Mouse (Mus musculus) splenic B cell, adult 2 months (primary cell): ENCODE data around the gene Acox1.
A peak's percentile ranks its signal among the peaks of the same experiment; 100 is the strongest.

Experiments
- DNase-seq: peaks from one replicate; pipeline ENCODE4 v3.0.0-alpha.2; 2011; ENCODE audit warnings: low read depth, low spot score
- H3K27me3 ChIP-seq: 2 replicates; pipeline ENCODE4 v1.6.1; 2012; ENCODE audit warnings: mild to moderate bottlenecking, low read length, moderate library complexity, mixed read lengths; ENCODE audit not compliant: control insufficient read depth, poor library complexity, insufficient read depth, severe bottlenecking
- H3K36me3 ChIP-seq: 2 replicates; pipeline ENCODE4 v1.6.1; 2012; ENCODE audit warnings: mild to moderate bottlenecking, low read length, moderate library complexity, mixed read lengths; ENCODE audit not compliant: control insufficient read depth, poor library complexity, insufficient read depth, severe bottlenecking

Acox1 gene

GRCm38 (mm10) chr11:116218737-116219400, 20.0 kb upstream of the Acox1 start:
- H3K36me3 ChIP-seq, result no peaks in the 10 kb centered on the region
- no peak for DNase-seq

GRCm38 (mm10) chr11:116218263-116218662, 19.4 kb upstream of the Acox1 start:
- Histone ChIP-seq H3K36me3 (no peaks in the 10 kb centered on the region), H3K27me3 (no peaks in the 10 kb centered on the region)
- no peak for DNase-seq

More at GRCm38 (mm10) chr11:116218737-116219400, 20.0 kb upstream of the Acox1 start:
- no peaks in the 10 kb centered on the region for H3K27me3 ChIP-seq

GRCm38 (mm10) chr11:116216549-116216948, 17.7 kb upstream of the Acox1 start:
- Histone ChIP-seq H3K36me3 (no peaks in the 10 kb centered on the region), H3K27me3 (no peaks in the 10 kb centered on the region)
- DNase-seq, result no peak

GRCm38 (mm10) chr11:116215991-116216390, 17.1 kb upstream of the Acox1 start:
- Histone ChIP-seq H3K36me3 (no peaks in the 10 kb centered on the region), H3K27me3 (no peaks in the 10 kb centered on the region)
- no peak for DNase-seq

DNA sequence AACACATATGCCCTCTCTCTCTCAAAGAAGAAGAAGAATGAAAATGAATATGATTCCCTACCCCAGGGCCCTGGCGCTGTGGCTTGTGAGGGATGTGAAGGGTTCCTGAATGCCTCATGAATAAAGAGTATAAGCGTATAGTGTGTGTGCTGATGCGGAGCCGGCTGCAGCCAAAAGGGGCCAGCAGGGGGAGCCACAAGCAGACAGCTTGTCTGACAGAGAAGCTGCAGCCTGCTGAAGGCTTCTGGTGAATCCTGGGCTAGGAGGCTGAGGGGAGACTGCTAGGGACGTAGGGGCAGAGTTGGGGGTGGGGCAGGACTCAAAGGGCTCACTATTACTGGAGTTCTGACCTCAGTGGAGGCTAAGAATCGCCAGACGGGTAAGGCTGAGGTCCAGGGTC, 16.3 kb upstream of the Acox1 start:
- Histone ChIP-seq H3K27me3 (no peaks in the 10 kb centered on the region), H3K36me3 (no peaks in the 10 kb centered on the region)
- DNase-seq, result peak; percentile 45

- no peaks in the 10 kb centered on the region for H3K36me3 ChIP-seq
- DNase-seq, result no peak
- H3K27me3 ChIP-seq, result no peaks in the 10 kb centered on the region
Measured at GRCm38 (mm10) chr11:116213877-116214510, 15.1 kb upstream of the Acox1 start.

- Histone ChIP-seq H3K36me3 (no peaks in the 10 kb centered on the region), H3K27me3 (no peaks in the 10 kb centered on the region)
- DNase-seq, result no peak
Measured at GRCm38 (mm10) chr11:116212847-116213246, 14.0 kb upstream of the Acox1 start.

DNA sequence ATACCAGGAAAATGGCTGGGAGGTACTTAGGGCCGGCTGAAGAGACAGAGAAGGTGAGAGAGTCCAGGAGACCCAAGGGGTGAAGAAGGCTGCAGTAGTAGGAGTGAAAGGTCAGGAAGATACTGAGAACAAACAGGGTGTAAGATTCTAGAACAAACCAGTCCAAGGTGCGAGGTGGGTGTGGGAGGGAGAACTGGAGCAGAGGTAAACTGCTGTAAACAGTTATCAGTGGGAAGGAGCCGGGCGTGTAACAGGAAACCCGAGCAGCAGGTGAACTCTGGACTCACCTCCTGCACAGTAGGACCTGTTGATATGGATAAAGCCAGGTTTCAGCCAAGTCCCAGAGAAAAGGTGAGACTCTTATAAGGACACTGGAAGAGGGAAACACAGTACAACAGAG, 11.9 kb upstream of the Acox1 start:
- DNase-seq, result no peak
- Histone ChIP-seq H3K27me3 (no peaks in the 10 kb centered on the region), H3K36me3 (no peaks in the 10 kb centered on the region; the same call in 1 of the 2 replicates)

- H3K27me3 ChIP-seq, result no peaks in the 10 kb centered on the region
- DNase-seq, result no peak
- H3K36me3 ChIP-seq, result no peaks in the 10 kb centered on the region; the same call in 1 of the 2 replicates
Measured at GRCm38 (mm10) chr11:116209257-116209656, 10.4 kb upstream of the Acox1 start.

GRCm38 (mm10) chr11:116208660-116209059, 9.8 kb upstream of the Acox1 start:
- H3K36me3 ChIP-seq, result no peaks in the 10 kb centered on the region; the same call in 1 of the 2 replicates
- H3K27me3 ChIP-seq, result no peaks in the 10 kb centered on the region
- DNase-seq, result no peak

DNA sequence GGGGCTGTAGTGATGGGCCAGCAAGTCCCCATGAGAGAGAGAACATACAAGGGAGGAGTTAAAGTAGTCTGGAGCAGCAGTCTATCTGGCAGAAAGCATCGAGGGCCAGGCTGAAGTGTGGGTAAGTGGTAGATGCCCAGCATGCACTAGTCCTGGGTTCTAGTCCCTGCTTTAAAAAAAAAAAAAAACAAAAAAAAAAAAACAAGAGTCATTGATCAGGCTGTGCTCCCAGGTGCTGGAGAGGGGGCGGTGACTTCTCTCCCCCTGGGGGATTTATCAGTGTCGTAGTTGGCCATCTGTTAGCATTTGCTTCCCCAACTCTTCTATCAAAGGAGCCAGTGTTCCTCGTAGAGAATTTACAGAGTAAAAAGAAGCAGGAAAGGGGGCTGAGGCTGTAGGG, 7.8 kb upstream of the Acox1 start:
- no peaks in the 10 kb centered on the region for H3K27me3 ChIP-seq

GRCm38 (mm10) chr11:116203150-116203549, 4.3 kb upstream of the Acox1 start:
- no peak for DNase-seq
- H3K36me3 ChIP-seq, result no peaks in the 10 kb centered on the region; the same call in 1 of the 2 replicates

More for the DNA sequence above, 7.8 kb upstream of the Acox1 start:
- no peak for DNase-seq
- H3K36me3 ChIP-seq, result no peaks in the 10 kb centered on the region; the same call in 1 of the 2 replicates

DNA sequence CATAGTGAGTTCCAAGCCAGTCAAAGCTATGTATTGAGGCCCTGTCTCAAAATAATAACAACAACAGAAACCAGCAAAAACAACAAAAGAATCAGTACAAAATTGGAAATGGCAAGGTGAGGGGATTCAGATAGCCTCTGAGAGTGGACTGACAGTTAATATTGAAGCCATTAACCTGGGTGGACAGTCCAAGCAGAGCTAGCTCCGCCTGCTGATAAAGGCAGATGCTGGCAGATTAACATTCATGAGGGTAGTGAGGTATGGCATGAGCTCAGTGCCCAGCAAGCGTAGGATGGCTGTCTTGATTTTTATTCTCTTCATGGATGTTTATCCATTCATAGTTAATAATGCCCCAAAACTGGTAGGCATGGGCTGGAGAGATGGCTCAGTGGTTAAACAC, 2.3 kb upstream of the Acox1 start:
- H3K27me3 ChIP-seq, result no peaks in the 10 kb centered on the region
- no peaks in the 10 kb centered on the region for H3K36me3 ChIP-seq
- no peak for DNase-seq

More at GRCm38 (mm10) chr11:116203150-116203549, 4.3 kb upstream of the Acox1 start:
- no peaks in the 10 kb centered on the region for H3K27me3 ChIP-seq

DNA sequence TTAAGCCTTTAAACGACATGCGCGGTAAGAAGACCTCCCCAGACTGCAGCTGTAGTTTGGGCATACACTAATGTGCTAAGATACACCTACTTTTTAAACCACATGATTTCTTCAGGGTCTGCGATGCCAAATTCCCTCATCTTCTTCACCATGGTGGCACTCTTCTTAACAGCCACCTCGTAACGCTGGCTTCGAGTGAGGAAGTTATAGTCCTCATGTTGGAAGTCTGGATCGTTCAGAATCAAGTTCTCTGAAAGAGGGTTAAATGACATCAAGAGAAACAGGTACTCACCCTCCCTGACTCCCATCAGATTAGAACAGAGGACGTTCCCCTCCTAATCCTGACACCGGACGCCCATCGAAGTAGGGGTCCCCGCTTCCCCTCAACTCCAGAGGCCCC, 713 bp downstream of the Acox1 start:
- Histone ChIP-seq H3K36me3 (no peaks in the 10 kb centered on the region), H3K27me3 (no peaks in the 10 kb centered on the region)
- no peak for DNase-seq

GRCm38 (mm10) chr11:116197584-116197906, 1.3 kb downstream of the Acox1 start:
- Histone ChIP-seq H3K27me3 (no peaks in the 10 kb centered on the region), H3K36me3 (no peaks in the 10 kb centered on the region)
- DNase-seq, result no peak
